Mouse (Mus musculus): ENCODE data around the gene Iqschfp. TPM values are rescaled to one million over a fixed set of nuclear protein-coding genes. Genes with fewer than 3 reads are reported as not detected.
A peak's percentile ranks its signal among the peaks of the same experiment; 100 is the strongest.

The Iqschfp gene
- polyA plus RNA-seq, 1 experiment, result not detected

- TF ChIP-seq CTCF (IDR thresholded peaks at IDR 0.05; ENCODE audit: insufficient read depth, low read depth, low read length) (peak; percentile 70), POLR2A (IDR thresholded peaks at IDR 0.05; ENCODE audit: insufficient read depth, low read depth, low read length) (no peak)
- 10% methylated on average over 7 of the region's 7 CpGs for whole genome bisulfite sequencing
- Histone ChIP-seq H3K4me3 (ENCODE audit: insufficient read depth, low read depth, low read length) (peak overlapping the region; percentile 39), H3K27ac (ENCODE audit: insufficient read depth, low read depth, low read length) (no peak overlapping the region), H3K4me1 (ENCODE audit: control insufficient read depth, insufficient read depth, low read length) (peaks cover 3% of the 10 kb centered on the region; the same call in 1 of the 2 replicates)
Measured at GRCm38 (mm10) chr3:68542944-68543501, 651.0 kb downstream of the Iqschfp start.

GRCm38 (mm10) chr3:68544811-68545210 lies 652.8 kb downstream of the Iqschfp start:
- TF ChIP-seq POLR2A (IDR thresholded peaks at IDR 0.05; ENCODE audit: insufficient read depth, low read depth, low read length) (no peak), CTCF (IDR thresholded peaks at IDR 0.05; ENCODE audit: insufficient read depth, low read depth, low read length) (no peak)
- no peak overlapping the region for H3K27ac ChIP-seq (ENCODE audit: insufficient read depth, low read depth, low read length)
- no peak overlapping the region for H3K4me3 ChIP-seq (ENCODE audit: insufficient read depth, low read depth, low read length)
- peaks cover 3% of the 10 kb centered on the region; the same call in 1 of the 2 replicates for H3K4me1 ChIP-seq (ENCODE audit: control insufficient read depth, insufficient read depth, low read length)
- whole genome bisulfite sequencing, result 90% methylated on average over 7 of the region's 7 CpGs

GRCm38 (mm10) chr3:68545898-68546297 lies 653.9 kb downstream of the Iqschfp start:
- no peak overlapping the region for H3K27ac ChIP-seq (ENCODE audit: insufficient read depth, low read depth, low read length)
- no peak overlapping the region for H3K4me3 ChIP-seq (ENCODE audit: insufficient read depth, low read depth, low read length)
- 41% methylated on average over 6 of the region's 6 CpGs for WGBS
- peaks cover 3% of the 10 kb centered on the region; the same call in 1 of the 2 replicates for H3K4me1 ChIP-seq (ENCODE audit: control insufficient read depth, insufficient read depth, low read length)
- TF ChIP-seq CTCF (IDR thresholded peaks at IDR 0.05; ENCODE audit: insufficient read depth, low read depth, low read length), result no peak
- TF ChIP-seq POLR2A (IDR thresholded peaks at IDR 0.05; ENCODE audit: insufficient read depth, low read depth, low read length), result no peak

- Histone ChIP-seq H3K4me1 (ENCODE audit: control insufficient read depth, insufficient read depth, low read length) (0 out of 2 replicates have a peak, but pooled peaks cover 2% of the 10 kb centered on the region), H3K4me3 (ENCODE audit: insufficient read depth, low read depth, low read length) (no peak overlapping the region), H3K27ac (ENCODE audit: insufficient read depth, low read depth, low read length) (no peak overlapping the region)
- 80% methylated on average over 4 of the region's 4 CpGs for WGBS
- TF ChIP-seq POLR2A (IDR thresholded peaks at IDR 0.05; ENCODE audit: insufficient read depth, low read depth, low read length) (no peak), CTCF (IDR thresholded peaks at IDR 0.05; ENCODE audit: insufficient read depth, low read depth, low read length) (no peak)
Measured at GRCm38 (mm10) chr3:68555087-68555662, 663.1 kb downstream of the Iqschfp start.

GRCm38 (mm10) chr3:68556891-68557290 lies 664.9 kb downstream of the Iqschfp start:
- Histone ChIP-seq H3K4me1 (ENCODE audit: control insufficient read depth, insufficient read depth, low read length) (0 out of 2 replicates have a peak, but pooled peaks cover 2% of the 10 kb centered on the region), H3K4me3 (ENCODE audit: insufficient read depth, low read depth, low read length) (no peak overlapping the region), H3K27ac (ENCODE audit: insufficient read depth, low read depth, low read length) (no peak overlapping the region)
- WGBS, result 92% methylated on average over 9 of the region's 9 CpGs
- TF ChIP-seq CTCF (IDR thresholded peaks at IDR 0.05; ENCODE audit: insufficient read depth, low read depth, low read length) (no peak), POLR2A (IDR thresholded peaks at IDR 0.05; ENCODE audit: insufficient read depth, low read depth, low read length) (no peak)

- 0 out of 2 replicates have a peak, but pooled peaks cover 2% of the 10 kb centered on the region for H3K4me1 ChIP-seq (ENCODE audit: control insufficient read depth, insufficient read depth, low read length)
- WGBS, result 91% methylated on average over 6 of the region's 6 CpGs
- no peak overlapping the region for H3K4me3 ChIP-seq (ENCODE audit: insufficient read depth, low read depth, low read length)
- H3K27ac ChIP-seq (ENCODE audit: insufficient read depth, low read depth, low read length), result no peak overlapping the region
- TF ChIP-seq CTCF (IDR thresholded peaks at IDR 0.05; ENCODE audit: insufficient read depth, low read depth, low read length), result no peak
Measured at GRCm38 (mm10) chr3:68558744-68559143, 666.7 kb downstream of the Iqschfp start.

- TF ChIP-seq POLR2A (IDR thresholded peaks at IDR 0.05; ENCODE audit: insufficient read depth, low read depth, low read length), result no peak
- no peak for TF ChIP-seq CTCF (IDR thresholded peaks at IDR 0.05; ENCODE audit: insufficient read depth, low read depth, low read length)
- peaks cover 3% of the 10 kb centered on the region; the same call in 1 of the 2 replicates for H3K4me1 ChIP-seq (ENCODE audit: control insufficient read depth, insufficient read depth, low read length)
- H3K27ac ChIP-seq (ENCODE audit: insufficient read depth, low read depth, low read length), result no peak overlapping the region
- 79% methylated on average over 5 of the region's 5 CpGs for WGBS
- no peak overlapping the region for H3K4me3 ChIP-seq (ENCODE audit: insufficient read depth, low read depth, low read length)
Measured at GRCm38 (mm10) chr3:68560057-68560456, 668.0 kb downstream of the Iqschfp start.

- Histone ChIP-seq H3K4me1 (ENCODE audit: control insufficient read depth, insufficient read depth, low read length) (peaks cover 3% of the 10 kb centered on the region; the same call in 1 of the 2 replicates), H3K27ac (ENCODE audit: insufficient read depth, low read depth, low read length) (no peak overlapping the region), H3K4me3 (ENCODE audit: insufficient read depth, low read depth, low read length) (no peak overlapping the region)
- WGBS, result 61% methylated on average over 2 of the region's 2 CpGs
- TF ChIP-seq CTCF (IDR thresholded peaks at IDR 0.05; ENCODE audit: insufficient read depth, low read depth, low read length), result no peak
- TF ChIP-seq POLR2A (IDR thresholded peaks at IDR 0.05; ENCODE audit: insufficient read depth, low read depth, low read length), result no peak
Measured at GRCm38 (mm10) chr3:68562838-68563237, 670.8 kb downstream of the Iqschfp start.

- 39% methylated on average over 8 of the region's 8 CpGs for WGBS
Measured at GRCm38 (mm10) chr3:68563922-68564321, 671.9 kb downstream of the Iqschfp start.

More at GRCm38 (mm10) chr3:68563922-68564321, 671.9 kb downstream of the Iqschfp start:
- H3K4me3 ChIP-seq (ENCODE audit: insufficient read depth, low read depth, low read length), result no peak overlapping the region
- no peak for TF ChIP-seq POLR2A (IDR thresholded peaks at IDR 0.05; ENCODE audit: insufficient read depth, low read depth, low read length)
- no peak for TF ChIP-seq CTCF (IDR thresholded peaks at IDR 0.05; ENCODE audit: insufficient read depth, low read depth, low read length)
- H3K27ac ChIP-seq (ENCODE audit: insufficient read depth, low read depth, low read length), result no peak overlapping the region
- peaks cover 3% of the 10 kb centered on the region; the same call in 1 of the 2 replicates for H3K4me1 ChIP-seq (ENCODE audit: control insufficient read depth, insufficient read depth, low read length)
